Mouse (Mus musculus) duodenum, adult 2 months (tissue): ENCODE results near the gene Cep95. TPM values are rescaled to one million over a fixed set of nuclear protein-coding genes. Genes with fewer than 3 reads are reported as not detected.

Experiments
- polyA plus RNA-seq: library from polyadenylated mRNA; depleted of rRNA; stranded (reverse); fragments of >200 nt; gene quantifications from 2 replicates; pipeline ENCODE4 v1.2.3, GENCODE M21; 2012; ENCODE audit warnings: low replicate concordance; rRNA removed

The Cep95 gene
- polyA plus RNA-seq: 0.47 TPM in 2 replicates

DNA sequence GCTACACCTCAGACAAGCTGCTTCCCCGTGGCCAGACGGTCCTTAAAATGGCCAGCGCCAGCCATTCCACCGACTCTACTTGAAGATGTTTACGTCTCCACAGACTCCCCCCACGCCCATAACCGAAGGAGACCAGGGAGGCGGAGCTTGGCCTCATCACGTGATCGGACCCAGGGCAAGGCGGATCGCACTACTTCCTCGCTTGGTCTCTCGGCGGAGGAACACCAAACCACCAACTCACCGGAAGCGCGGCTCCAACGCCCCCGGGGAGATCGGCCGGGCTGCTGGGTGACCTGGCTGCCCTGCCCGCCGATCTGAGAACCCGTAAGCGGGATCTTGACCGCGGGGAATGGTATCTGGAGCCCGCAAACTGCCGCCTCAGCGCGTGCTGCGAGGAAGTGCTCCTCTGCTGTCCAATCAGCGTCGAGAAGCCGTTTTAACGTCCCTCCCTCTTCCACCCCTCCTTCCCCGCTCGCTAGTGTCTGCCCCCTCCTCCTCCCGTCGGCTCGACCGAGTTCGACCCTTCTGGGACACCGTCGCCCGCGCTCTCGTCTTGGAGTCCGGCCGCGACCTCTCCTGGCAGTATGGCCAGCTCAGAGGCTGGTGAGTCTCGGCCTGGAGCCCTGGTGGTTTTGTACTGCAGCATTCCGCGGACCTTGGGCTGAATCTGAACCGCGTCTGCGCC is at the start of gene Cep95, which contains the start of gene Ddx5:
TSS of gene Cep95 (plus strand) at position 478 of the 685 bp plus-strand sequence.
TSS of gene Ddx5 (minus strand) at position 411 of the 685 bp plus-strand sequence.

GRCm38 (mm10) chr11:106750121-106750751 is 38.8 kb upstream of the Cep95 start, which contains the start of gene Pecam1:
Pecam1 (minus strand) TSS chr11:106750628.

DNA sequence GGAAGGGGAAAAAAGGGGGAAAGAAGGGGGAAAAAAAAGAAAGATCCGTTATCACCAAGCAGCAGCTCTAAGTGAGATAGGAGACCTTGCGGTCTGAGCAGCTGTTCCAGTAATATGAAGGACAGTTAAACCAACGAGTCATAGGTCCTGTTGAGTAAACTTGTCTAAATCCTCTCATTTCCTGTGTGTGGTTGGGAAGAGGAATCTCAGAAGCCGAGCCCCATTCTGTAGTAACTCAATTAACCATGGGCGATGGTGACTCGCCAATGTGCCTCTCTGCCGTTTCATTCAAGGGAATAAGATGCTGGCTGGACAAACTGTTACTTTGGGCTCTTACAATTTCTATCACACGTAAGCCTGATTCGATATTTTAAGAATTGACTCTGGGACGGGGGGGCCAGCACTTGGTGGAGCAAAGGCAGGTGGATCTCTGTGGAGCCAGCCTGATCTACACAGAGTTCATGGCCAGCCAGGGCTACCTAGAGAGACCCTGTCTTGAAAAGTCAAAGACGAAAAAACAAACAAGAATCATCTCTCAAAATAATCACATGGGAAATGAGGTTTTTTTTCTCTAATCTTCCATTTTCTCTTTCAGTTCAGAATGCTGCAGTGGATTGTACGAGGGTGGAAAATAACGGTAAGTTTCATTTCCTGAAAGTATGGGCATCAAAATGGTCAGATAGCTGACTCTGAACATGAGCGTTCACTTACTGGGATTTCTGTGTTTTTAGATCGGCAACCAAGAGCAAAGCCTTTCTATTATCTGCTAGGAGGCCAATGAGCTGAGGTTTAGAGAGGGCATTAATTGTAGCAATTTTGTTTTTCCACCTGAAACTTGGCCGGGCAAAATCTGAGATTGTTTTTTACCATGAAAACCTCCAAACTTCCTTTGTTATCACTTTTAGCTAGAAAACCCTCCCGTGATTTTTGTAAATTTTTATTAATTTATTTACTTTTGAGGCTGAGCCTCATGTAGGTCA is 37.7 kb upstream of the Cep95 start, which contains the start of gene Milr1:
TSS of gene Milr1 (plus strand) at position 188 of the 980 bp plus-strand sequence.

GRCm38 (mm10) chr11:106779388-106780088 is 9.5 kb upstream of the Cep95 start, which contains the start of gene Polg2:
Polg2 (minus strand) TSS chr11:106779537.

Other genes with a start within 250 kb of the Cep95 start
- gene Tex2, start 175.8 kb upstream of the Cep95 start, polyA plus RNA-seq: 9.4 and 10.7 TPM in 2 replicates
- gene Pecam1, start 38.6 kb upstream of the Cep95 start, polyA plus RNA-seq: 4.8 and 5.2 TPM in 2 replicates
- gene Milr1, start 38.0 kb upstream of the Cep95 start, polyA plus RNA-seq: 0.33 and 0.36 TPM in 2 replicates
- gene Polg2, start 9.7 kb upstream of the Cep95 start, polyA plus RNA-seq: 7.7 and 22.0 TPM in 2 replicates
- gene Ddx5, start 67 bp upstream of the Cep95 start, polyA plus RNA-seq: 305 and 1,134 TPM in 2 replicates
- gene Smurf2, start 131.5 kb downstream of the Cep95 start, polyA plus RNA-seq: 4.1 TPM in 2 replicates
- 3.9 and 13.8 TPM in 2 replicates for gene Kpna2, start 210.3 kb downstream of the Cep95 start, polyA plus RNA-seq
- gene 1810010H24Rik, start 236.4 kb downstream of the Cep95 start, polyA plus RNA-seq: 1.9 and 4.5 TPM in 2 replicates